Mouse (Mus musculus): Measurements from ENCODE around the gene Tbc1d2b.

The Tbc1d2b gene

DNA sequence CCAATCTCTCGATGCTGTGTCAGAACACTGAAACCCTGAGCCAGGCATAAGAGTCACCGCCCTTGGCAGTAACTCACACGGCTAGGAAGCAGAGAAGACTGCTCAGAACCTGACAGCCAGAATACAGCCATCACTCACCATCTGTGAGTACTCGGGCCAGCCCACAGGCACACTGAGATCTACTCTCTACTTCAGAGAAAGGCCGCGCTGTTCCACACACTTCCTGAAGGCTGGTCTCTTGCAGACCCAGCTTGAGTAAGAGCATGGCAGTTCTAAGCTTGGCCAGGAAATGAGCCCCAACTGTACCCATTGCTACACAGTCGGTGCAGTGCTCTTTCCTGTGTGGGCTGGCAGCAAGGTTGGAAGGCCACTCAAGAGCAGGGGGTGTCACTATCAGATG, 27.7 kb downstream of the Tbc1d2b start:
- no peak for DNase-seq (ENCODE audit: low read depth, low spot score)

DNA sequence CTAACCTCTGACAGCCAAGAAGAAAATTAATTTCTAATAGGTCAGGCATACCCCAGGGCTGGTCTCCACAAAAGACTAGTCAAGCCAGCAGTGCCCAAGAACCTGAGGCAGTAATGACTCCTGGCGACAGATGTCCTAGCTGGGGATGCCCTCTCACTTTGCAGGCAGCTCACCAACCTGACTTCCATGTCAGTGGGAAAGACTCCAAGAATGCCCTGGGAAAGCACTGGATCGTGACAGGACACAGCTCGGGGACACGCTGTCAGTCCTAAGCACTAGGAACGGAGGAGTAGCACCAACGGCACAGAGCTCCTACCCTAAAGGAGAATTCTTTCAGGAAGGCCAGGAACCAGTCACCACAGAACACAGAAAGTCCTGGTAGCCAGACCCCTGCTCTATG, 28.3 kb downstream of the Tbc1d2b start:
- DNase-seq (ENCODE audit: low read depth, low spot score) = no peak

DNA sequence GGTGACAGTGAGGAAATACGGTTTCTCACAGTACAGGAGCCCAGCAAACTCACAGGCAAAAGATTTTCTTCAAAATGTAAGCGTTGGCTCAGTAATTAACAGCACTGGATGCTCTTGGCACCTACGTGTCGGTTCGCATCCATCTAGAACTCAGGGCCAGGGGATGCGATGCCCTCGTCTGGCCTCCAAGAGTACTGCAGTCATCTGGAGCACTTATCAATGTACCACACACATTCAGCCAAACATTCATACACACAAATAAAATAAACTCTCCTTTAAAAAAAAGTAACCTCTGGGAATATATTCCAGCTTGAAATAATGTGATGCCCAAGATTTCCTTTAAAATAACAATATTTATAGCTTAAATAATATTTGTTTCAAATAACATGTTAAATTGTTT, 29.0 kb downstream of the Tbc1d2b start:
- no peak for DNase-seq (ENCODE audit: low read depth, low spot score)

DNA sequence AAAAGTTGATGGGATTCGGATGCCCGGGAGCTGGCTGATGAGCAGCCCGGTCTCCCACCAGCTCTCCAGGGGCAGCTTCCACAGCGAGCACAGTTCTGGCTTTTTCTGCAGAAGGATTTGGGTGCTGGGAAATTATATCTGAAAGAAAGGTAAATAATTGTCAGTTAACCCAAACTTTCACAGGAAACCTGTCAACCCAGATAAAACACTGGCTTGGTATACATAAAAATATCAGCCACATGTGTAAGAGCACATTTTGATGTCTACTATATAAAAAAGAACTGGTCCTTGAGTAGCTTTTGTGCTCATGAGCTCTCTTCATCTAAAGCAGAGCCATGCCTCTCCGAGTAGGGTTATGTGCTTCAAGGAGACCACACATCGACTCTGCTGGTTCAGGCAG, 29.6 kb downstream of the Tbc1d2b start:
- DNase-seq (ENCODE audit: low read depth, low spot score) = no peak

DNA sequence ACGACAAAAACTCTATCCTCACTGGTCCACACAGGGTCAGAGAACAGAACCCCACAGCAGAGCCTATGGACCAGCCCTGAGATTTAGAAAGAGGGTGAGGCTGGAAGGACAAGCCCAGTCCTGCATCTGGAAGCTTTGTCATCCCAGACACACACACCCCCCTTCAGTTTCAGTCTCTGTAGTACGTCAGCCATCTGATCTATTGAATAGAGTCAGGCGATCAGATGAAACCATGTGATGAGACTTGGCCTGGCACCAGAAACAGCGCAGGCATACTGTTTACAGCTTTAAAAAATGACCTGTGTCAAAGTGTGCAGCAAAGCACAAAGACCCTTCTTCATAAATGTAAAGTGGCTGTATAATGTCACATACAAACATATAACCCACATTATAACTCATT, 30.0 kb downstream of the Tbc1d2b start:
- no peak for DNase-seq (ENCODE audit: low read depth, low spot score)

DNA sequence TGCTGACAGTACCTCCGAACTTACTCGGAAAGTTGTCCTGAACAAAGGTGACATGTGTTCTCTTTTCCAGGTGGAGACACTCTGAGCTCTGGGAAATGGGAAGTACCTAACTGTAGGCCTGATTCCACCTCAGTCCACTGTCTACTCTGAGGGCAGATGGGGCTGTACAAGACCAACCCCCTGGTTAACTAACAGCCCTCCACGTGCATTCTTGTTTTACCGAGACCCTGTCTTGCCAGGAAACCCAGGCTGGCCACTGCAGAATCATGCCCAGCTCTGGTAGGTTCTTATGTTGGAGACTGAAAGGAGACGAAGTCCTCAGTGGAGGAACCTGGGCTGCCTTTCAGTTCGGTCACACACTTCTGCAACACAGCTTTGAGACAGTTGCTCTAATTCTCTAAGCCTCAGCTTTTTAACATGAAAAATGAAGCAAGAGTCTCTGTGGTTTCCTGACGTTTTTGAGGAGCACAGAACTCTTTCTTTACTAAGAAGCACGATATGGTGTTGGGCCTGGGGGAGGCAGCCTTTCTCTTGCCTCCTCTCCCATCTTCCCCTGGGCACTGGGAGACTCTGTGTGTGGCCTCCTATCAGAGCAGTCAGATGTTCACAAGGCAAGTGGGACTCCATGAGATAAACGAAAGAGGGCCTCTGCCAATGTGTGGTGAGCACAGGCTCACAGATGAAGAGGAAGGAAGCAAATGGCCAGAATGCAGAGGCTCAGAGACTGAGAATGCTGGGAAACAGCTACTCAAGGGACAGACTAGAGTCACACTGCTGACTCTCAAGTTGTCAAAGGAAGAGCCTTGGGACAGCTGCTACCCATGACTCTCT, 33.2 kb downstream of the Tbc1d2b start:
- no peak for DNase-seq (ENCODE audit: low read depth, low spot score)

DNA sequence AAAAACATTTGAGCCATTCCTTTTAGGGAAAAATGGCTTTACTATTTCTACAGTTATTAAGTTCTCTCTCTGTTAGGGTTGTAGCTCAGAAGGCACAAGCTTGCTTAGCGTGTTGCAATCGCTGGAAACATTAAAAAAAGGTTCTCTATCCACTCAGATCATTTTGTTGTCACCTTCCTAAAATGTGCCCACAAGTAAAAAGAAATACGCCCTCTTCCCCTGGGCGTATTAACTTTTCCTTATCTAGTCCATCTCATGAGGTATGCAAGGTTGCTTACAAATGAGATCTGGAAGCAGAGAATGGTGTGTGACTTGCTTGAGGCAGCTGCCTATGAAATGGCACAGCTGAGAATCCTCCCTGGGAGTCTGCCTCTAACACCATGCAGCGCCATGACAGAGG, 33.8 kb downstream of the Tbc1d2b start:
- DNase-seq (ENCODE audit: low read depth, low spot score) = no peak

DNA sequence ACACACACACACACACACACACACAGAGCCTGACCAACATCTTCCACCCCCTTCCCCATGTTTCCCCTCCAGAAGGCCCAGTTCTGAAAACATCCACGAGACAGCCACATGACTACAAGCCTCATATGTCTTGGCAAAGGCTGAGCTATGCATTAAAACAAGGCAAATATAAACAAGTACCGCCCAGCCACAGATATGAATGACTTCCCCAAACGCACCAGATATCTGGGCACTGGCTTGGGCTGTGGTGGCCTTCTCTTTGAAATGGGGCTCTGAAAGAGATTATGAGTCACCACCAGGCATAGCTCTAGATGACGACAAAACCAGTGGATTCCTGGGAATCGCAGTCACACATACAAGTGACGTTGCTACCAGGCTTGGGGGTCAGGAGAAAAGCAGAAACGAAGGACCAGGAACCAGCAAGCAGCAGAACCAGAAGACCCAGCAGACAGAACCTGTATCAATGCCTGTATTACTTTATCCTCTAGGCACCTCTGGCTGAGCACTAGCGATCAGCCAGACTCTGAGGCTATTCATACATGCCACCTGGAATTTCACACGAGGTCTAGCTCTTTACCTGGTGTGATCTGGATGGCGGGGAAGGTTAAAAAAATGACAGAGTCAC, 35.2 kb downstream of the Tbc1d2b start:
- no peak for DNase-seq (ENCODE audit: low read depth, low spot score)

DNA sequence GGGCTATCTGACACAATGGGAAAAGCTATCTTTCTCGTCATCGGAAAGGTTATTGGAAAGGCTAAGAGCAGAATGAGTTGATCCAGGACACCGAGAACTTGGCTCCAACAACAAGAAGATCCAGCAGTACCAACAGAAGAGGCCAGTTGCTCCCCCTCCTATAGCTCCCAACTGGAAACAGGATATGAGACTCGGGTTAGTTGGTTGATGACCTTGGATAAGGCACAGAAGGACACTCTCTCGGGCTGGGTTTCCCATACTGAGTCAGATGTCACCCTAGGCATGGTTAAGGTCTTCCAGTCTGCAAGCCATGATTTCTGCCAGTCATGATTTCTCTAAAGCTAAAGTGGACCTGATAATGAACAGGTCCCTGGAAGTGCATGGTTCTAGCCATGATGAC, 35.8 kb downstream of the Tbc1d2b start:
- no peak for DNase-seq (ENCODE audit: low read depth, low spot score)

DNA sequence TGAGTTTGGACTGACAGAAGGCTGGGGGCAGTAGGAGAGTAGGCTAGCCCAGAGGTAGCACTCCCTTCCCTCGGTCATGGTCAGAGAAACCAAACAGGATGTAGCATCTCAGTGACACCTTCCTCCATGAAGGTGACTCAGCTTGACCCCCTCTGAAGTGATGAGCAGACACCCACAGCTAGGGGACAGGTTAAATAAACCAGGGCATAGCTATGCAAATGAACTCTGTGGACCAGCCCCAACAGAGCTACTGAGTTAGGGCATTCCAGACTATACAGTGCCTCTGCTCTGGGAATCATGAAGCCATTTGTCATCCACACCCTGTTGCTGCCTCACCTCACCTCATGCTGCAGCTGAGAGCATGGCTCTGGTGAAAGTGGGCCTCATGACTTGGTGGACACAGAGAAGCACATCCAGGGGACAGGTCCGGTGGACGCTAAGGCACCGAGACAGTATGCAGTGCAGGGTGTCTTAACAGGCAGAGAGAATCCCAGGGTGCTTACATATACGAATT, 36.6 kb downstream of the Tbc1d2b start:
- DNase-seq (ENCODE audit: low read depth, low spot score) = no peak

DNA sequence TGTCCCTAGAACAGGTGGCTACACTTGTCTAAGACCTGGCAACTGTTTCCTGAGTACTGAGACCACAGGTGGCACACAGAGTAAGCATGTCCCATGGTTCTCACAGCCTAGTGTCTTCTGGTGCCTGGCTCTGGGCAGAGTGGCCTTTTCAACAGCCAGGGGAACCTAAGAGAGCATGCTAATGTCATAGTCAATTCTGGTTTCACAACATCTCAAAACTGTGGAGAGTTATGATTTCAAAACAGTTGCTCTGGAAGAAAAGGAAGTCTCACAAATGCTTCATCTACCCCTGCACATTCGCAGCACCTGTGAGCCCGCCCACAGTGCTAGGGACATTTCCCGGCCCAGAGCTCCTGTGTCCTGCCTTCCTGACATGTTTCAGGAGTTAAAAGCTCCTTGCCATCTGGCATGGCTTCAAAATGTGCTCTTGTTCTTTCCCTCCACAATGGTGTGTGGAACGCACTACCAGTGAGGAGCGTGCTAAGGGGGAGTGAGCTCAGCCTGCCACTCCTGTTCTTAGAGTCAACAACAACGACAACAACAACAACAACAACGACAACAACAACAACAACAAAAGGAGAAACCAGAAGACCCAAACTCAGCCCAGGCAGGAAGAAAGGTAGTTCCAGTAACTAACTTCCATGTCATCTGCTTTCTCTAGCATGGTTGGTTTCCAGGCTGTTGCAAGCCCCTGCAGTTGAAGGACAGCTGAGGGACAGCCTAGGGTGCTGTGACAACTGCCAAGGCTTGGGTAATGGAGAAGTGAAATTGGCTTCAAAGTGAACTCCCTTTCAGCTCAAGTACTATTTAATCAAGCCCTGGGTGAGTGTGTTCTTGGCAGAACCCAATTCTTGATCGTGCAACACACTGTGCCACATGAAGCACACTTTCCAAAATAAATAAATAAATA, 37.6 kb downstream of the Tbc1d2b start:
- no peak for DNase-seq (ENCODE audit: low read depth, low spot score)

DNA sequence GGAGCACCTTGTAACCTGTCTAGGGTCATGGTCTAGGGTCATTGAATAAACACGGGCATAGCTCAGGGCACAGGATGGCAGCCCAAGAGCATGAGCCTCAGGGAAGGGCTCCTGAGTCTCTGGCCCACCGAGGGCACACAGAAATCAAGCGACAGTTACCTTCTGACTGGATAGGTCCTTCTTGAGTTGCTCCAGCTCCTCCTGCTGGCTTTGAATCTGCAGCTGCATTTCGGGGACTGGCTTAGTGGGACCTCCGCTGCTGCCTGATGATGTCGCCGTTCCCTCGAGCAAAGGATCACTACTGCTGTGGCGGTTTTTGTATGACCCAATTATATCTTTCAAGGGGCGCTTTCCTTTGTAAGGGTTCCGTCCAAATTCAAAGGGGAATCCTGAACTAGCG, 43.4 kb downstream of the Tbc1d2b start:
- DNase-seq (ENCODE audit: low read depth, low spot score) = no peak

DNA sequence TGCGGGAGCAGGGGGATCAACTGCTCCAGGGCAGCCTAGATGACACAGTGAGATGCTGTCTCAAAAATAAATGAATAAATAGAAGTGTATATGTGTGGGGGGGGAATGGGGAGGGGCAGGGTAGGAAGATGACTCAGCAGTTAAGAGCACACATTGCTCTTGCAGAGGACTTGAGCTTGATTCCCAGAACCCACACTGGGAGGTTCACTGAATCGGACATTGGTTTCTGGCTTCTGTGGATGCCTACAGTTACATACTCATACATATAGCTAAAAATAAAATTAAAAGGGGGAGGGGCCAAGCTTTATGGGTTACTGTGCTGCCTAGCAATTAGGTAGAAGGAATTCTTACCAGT, 43.9 kb downstream of the Tbc1d2b start:
- DNase-seq (ENCODE audit: low read depth, low spot score) = no peak

DNA sequence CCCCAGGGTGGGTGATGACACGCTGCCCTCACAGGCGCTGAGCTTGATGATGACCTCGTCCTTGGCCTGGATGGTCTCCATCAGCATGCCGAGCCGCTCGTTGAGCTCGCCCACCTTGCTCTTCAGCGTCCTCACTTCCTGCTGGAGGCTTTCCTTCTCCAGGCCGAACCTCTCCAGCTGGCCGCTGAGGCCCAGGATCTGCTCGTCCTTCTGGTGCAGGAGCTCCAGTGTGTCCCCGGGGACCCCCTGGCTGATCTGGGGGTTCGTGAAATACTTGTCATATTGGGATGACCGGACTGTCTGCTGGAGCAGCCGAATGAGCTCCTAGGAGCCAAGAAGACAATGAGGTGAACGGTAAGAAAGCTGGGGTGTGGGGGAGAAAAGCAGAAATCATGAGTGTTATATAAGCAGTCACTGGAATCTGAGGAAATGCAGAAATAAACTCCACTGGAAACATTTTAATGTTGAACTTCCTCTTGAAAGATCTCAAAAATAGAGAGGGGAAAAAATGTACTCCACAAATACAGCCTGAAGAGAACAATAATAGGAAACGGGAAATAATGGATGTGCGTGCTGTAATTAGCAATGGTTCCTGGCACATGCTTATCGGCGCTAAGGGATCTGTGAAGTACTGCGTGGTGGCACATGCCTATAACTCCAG, 44.4 kb downstream of the Tbc1d2b start:
- DNase-seq (ENCODE audit: low read depth, low spot score) = no peak

DNA sequence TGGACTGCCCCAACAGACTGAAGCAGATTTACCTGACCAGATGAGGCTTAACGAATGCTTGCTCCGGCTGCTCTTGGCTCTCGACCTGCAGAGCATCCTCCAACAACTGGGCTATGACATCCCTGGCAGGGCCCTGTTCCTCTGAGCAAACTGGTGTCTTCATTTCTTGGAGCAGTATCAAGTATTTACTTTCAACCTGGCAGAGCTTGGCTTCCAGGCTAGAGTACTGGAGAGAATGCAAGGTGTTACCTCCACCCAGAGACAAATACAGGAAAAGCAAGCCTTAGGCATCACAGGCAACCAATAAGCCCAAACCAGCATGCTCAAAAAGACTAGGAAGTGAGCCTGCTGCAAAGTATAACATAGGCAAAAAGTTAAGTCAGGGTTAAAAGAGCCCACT, 48.3 kb downstream of the Tbc1d2b start:
- DNase-seq (ENCODE audit: low read depth, low spot score) = no peak

DNA sequence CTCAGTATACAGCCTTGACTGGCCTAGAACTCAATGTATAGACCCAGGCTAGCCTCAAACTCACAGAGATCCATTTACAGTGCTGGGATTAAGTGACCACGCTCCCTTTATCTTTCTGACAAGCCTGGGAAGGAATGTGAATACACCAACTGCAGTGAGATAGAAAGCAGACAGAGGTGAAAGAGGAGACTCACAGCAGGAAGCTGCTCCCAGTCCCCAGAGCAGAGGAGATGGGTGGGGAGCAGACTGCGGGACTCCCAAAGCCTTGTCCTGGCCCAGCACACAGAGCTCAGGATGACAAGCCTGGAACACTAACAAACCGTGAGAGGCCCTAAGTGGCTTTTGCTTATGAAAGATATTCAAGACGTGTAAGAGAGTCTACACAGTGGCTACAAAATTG, 53.1 kb downstream of the Tbc1d2b start:
- DNase-seq (ENCODE audit: low read depth, low spot score) = no peak

DNA sequence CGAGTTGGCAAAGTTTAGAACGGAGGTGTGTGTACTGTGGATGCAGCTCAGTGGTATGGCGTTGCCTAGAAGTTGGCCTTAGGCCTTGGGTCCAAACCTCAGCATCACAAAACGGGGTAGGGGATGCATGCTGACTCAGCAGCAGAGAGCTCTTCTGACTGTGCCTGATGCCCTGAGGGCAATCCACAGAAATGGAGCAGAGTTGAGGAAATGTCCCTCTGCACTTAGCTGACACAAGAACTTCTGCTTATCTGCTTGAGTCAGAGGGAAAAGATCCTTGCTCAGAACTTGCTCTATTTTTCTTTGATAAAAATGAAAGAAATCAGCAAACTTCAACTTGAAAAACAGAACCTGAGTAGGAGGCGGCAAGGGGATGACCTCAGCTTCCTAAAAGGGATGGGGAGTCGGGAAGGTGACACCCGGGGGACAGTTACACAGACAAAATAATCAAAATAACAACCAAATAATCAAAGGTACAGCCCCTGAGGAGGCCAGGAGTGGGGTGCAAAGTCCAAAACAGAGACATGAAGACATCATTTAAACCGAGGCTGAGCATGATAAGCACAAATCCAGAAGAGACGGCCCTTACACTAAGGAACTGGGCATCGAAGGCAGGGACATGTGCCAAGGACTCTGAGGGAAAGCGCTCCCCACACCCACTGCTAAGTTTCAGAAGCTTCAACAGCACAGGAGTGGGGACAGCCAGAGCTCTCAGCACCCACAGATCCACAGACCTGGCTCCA, 54.2 kb downstream of the Tbc1d2b start:
- DNase-seq (ENCODE audit: low read depth, low spot score) = no peak

DNA sequence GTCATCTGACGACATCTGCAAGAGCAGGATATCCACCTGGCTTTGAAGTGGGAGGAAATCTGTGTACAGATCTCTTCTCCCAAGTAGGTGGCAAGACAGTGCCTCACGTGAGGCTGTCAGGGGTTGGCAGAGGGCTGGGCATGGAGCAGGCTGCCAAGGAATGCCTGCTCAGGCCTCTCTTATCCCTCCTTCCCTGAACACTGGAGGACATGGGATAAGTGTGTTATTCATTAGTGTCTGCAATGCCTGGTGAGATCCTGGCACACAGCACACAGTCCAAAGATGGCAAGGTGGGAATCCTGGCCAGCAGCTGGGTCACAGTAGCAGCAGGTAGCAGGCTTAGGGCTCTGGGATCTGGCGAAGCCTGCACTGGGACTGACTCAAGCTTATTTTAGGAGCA, 57.5 kb downstream of the Tbc1d2b start:
- no peak for DNase-seq (ENCODE audit: low read depth, low spot score)

DNA sequence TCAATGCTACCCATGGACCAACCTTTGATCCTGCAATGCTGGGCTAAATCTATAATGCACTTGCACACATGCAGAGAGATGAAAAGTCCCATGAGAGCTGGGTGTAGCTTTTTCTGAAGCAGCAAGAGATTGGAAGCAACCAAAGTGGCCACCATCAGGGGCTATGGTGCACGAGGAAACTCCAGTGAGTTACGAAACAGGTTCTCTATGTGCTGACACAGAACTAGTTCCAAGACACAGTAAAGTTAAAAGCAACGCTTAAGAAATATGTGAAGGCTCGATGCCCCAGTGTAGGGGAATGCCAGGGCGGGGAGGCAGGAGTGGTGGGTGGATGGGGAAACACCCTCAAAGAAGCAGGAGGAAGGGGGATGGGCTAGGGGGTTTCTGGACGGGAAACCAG, 61.9 kb downstream of the Tbc1d2b start:
- DNase-seq (ENCODE audit: low read depth, low spot score) = no peak

DNA sequence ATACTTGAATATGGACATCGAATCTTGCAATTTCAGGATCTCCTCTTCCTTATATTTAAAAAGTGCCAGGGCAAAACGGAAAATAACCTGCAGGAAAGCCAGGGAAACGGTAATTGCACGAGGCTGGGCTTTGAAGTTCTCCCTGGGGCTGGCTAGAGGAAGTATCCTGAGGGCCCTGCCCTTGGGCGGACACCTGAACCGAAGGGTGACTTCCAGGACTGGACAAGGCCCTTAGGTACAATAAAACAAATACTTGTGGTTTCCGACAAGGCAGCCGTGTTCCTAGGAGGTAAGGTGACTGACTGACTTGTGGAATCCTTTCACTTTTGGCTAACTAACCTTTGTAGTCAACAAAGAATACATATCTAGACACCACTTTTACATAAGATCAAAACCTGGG, 62.8 kb downstream of the Tbc1d2b start:
- no peak for DNase-seq (ENCODE audit: low read depth, low spot score)

DNA sequence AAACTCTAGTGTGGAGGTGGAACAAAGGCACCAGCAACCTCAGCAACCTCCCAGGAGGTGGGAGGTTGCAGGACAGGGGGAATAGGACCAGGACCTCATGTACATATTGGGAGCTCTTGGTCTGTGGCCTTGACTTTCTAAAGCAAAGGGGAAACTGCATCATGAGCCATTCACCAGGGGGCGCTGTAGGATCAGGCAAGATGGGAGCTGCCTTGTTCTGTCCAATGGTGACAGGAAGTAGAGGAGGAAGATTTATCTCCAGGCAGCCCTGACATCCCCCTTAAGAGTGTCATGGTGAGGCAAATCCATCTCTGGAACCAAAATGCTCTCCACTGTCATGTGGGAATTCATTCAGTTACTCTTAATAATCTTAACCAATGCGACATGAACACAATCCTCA, 64.1 kb downstream of the Tbc1d2b start:
- DNase-seq (ENCODE audit: low read depth, low spot score) = peak; percentile 81

Data from mesoderm, embryonic 11.5 days (tissue).